Mouse (Mus musculus): ENCODE measurements around the gene Pold2. TPM values are rescaled to one million over a fixed set of nuclear protein-coding genes. Genes with fewer than 3 reads are reported as not detected.
A peak's percentile ranks its signal among the peaks of the same experiment; 100 is the strongest.

The Pold2 gene
- polyA plus RNA-seq, 1 experiment = 133 TPM

- no peak overlapping the region for H3K27ac ChIP-seq (ENCODE audit: insufficient read depth, low read depth, low read length)
- 86% methylated on average over 10 of the region's 10 CpGs for whole genome bisulfite sequencing
- H3K4me1 ChIP-seq (ENCODE audit: control insufficient read depth, insufficient read depth, insufficient read length, low read length) = peaks cover 8% of the 10 kb centered on the region
- H3K36me3 ChIP-seq (ENCODE audit: control insufficient read depth, insufficient read depth, low read length) = no peaks in the 10 kb centered on the region
- no peak for TF ChIP-seq POLR2A (IDR thresholded peaks at IDR 0.05; ENCODE audit: low read depth, low read length)
- TF ChIP-seq CTCF (IDR thresholded peaks at IDR 0.05; ENCODE audit: extremely low read depth, insufficient read length, insufficient replicate concordance, low read depth, low read length) = no peak
- H3K4me3 ChIP-seq (ENCODE audit: low read depth, low read length) = no peak overlapping the region
- no peaks in the 10 kb centered on the region for H3K27me3 ChIP-seq (ENCODE audit: control insufficient read depth, insufficient read depth, low read length)
Observed at GRCm38 (mm10) chr11:5905778-5906518, 27.9 kb upstream of the Pold2 start.

DNA sequence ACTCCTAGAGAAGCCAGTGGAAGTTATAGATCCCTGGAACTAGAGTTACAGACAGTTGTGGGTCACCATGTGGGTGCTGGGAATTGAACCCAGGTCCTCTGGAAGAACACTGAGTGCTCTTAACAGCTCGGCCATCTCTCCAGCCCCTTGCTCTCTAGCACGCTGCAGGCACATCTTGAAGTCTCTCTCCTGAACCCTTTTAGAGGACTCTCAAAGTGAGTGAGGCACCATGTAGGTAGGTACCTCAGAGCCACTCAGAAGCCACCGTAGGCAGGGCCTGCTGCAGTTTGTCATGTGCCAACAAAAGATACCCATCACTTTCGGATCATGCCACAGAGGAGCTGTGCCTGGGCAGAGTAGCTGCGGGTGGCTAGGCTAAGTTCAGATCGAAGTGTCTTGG is 26.8 kb upstream of the Pold2 start:
- H3K4me1 ChIP-seq (ENCODE audit: control insufficient read depth, insufficient read depth, insufficient read length, low read length) = peaks cover 8% of the 10 kb centered on the region
- TF ChIP-seq CTCF (IDR thresholded peaks at IDR 0.05; ENCODE audit: extremely low read depth, insufficient read length, insufficient replicate concordance, low read depth, low read length) = no peak
- no peak for TF ChIP-seq POLR2A (IDR thresholded peaks at IDR 0.05; ENCODE audit: low read depth, low read length)
- WGBS = 86% methylated on average over 6 of the region's 6 CpGs
- H3K4me3 ChIP-seq (ENCODE audit: low read depth, low read length) = no peak overlapping the region
- H3K36me3 ChIP-seq (ENCODE audit: control insufficient read depth, insufficient read depth, low read length) = no peaks in the 10 kb centered on the region
- no peak overlapping the region for H3K27ac ChIP-seq (ENCODE audit: insufficient read depth, low read depth, low read length)
- no peaks in the 10 kb centered on the region for H3K27me3 ChIP-seq (ENCODE audit: control insufficient read depth, insufficient read depth, low read length)

GRCm38 (mm10) chr11:5904357-5904756 is 26.3 kb upstream of the Pold2 start:
- WGBS = 87% methylated on average over 19 of the region's 19 CpGs
- Histone ChIP-seq H3K4me3 (ENCODE audit: low read depth, low read length) (no peak overlapping the region), H3K36me3 (ENCODE audit: control insufficient read depth, insufficient read depth, low read length) (no peaks in the 10 kb centered on the region), H3K27ac (ENCODE audit: insufficient read depth, low read depth, low read length) (no peak overlapping the region), H3K4me1 (ENCODE audit: control insufficient read depth, insufficient read depth, insufficient read length, low read length) (peaks cover 8% of the 10 kb centered on the region), H3K27me3 (ENCODE audit: control insufficient read depth, insufficient read depth, low read length) (no peaks in the 10 kb centered on the region)
- TF ChIP-seq POLR2A (IDR thresholded peaks at IDR 0.05; ENCODE audit: low read depth, low read length) (no peak), CTCF (IDR thresholded peaks at IDR 0.05; ENCODE audit: extremely low read depth, insufficient read length, insufficient replicate concordance, low read depth, low read length) (no peak)

- no peak overlapping the region for H3K4me3 ChIP-seq (ENCODE audit: low read depth, low read length)
- 82% methylated on average over 2 of the region's 2 CpGs for WGBS
- H3K36me3 ChIP-seq (ENCODE audit: control insufficient read depth, insufficient read depth, low read length) = no peaks in the 10 kb centered on the region
- H3K27me3 ChIP-seq (ENCODE audit: control insufficient read depth, insufficient read depth, low read length) = no peaks in the 10 kb centered on the region
- peaks cover 9% of the 10 kb centered on the region for H3K4me1 ChIP-seq (ENCODE audit: control insufficient read depth, insufficient read depth, insufficient read length, low read length)
- TF ChIP-seq CTCF (IDR thresholded peaks at IDR 0.05; ENCODE audit: extremely low read depth, insufficient read length, insufficient replicate concordance, low read depth, low read length) = no peak
- no peak for TF ChIP-seq POLR2A (IDR thresholded peaks at IDR 0.05; ENCODE audit: low read depth, low read length)
- no peak overlapping the region for H3K27ac ChIP-seq (ENCODE audit: insufficient read depth, low read depth, low read length)
Observed at GRCm38 (mm10) chr11:5903844-5904243, 25.8 kb upstream of the Pold2 start.

DNA sequence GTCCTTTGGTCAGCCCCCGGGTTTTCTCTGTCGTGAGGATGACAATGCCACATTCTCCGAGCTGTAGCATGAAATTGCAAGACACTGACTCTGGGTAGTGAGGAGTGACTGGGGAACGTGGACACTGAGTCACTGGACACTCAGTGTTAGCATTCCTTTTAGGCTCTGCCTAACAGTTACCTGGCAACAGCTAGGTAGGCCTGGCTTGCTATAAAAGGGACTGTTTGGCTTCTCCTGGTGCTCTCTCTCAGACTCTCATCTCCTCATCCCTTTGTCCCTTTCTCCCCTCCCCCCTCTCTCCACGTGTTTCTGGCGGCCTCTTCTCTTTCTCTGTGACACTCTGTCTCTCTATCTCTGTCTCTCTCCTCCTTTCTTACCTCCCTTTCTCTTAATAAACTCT is 24.3 kb upstream of the Pold2 start:
- Histone ChIP-seq H3K4me1 (ENCODE audit: control insufficient read depth, insufficient read depth, insufficient read length, low read length) (peaks cover 23% of the 10 kb centered on the region), H3K27me3 (ENCODE audit: control insufficient read depth, insufficient read depth, low read length) (no peaks in the 10 kb centered on the region), H3K4me3 (ENCODE audit: low read depth, low read length) (peak overlapping the region; percentile 36; the same call in 1 of the 2 replicates), H3K27ac (ENCODE audit: insufficient read depth, low read depth, low read length) (no peak overlapping the region), H3K36me3 (ENCODE audit: control insufficient read depth, insufficient read depth, low read length) (no peaks in the 10 kb centered on the region)
- whole genome bisulfite sequencing = 42% methylated on average over 6 of the region's 6 CpGs
- TF ChIP-seq CTCF (IDR thresholded peaks at IDR 0.05; ENCODE audit: extremely low read depth, insufficient read length, insufficient replicate concordance, low read depth, low read length) (no peak), POLR2A (IDR thresholded peaks at IDR 0.05; ENCODE audit: low read depth, low read length) (no peak)

DNA sequence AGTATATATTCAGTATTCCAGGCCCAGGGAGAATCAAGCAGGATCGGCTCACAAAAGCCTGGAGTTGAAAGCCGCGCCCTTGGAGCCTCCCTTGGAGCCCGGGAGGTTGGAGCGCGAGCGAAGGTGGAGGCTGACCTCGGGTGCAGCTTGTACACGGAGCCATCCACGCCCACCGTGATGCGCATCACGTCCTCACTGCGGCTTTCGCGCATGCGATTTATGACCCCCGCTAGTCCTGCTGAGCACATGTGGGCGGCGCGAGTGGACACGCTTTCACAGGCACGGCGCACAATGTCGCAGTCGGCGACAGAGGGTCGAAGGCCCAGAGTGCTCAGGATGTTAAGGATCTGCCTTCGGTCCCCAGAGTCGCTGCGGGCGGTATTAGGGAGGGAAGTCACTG is 23.9 kb upstream of the Pold2 start:
- peak overlapping the region; percentile 36 for H3K4me3 ChIP-seq (ENCODE audit: low read depth, low read length)
- H3K4me1 ChIP-seq (ENCODE audit: control insufficient read depth, insufficient read depth, insufficient read length, low read length) = peaks cover 27% of the 10 kb centered on the region
- H3K27me3 ChIP-seq (ENCODE audit: control insufficient read depth, insufficient read depth, low read length) = no peaks in the 10 kb centered on the region
- no peaks in the 10 kb centered on the region for H3K36me3 ChIP-seq (ENCODE audit: control insufficient read depth, insufficient read depth, low read length)
- H3K27ac ChIP-seq (ENCODE audit: insufficient read depth, low read depth, low read length) = no peak overlapping the region
- WGBS = 12% methylated on average over 32 of the region's 32 CpGs
- no peak for TF ChIP-seq POLR2A (IDR thresholded peaks at IDR 0.05; ENCODE audit: low read depth, low read length)

DNA sequence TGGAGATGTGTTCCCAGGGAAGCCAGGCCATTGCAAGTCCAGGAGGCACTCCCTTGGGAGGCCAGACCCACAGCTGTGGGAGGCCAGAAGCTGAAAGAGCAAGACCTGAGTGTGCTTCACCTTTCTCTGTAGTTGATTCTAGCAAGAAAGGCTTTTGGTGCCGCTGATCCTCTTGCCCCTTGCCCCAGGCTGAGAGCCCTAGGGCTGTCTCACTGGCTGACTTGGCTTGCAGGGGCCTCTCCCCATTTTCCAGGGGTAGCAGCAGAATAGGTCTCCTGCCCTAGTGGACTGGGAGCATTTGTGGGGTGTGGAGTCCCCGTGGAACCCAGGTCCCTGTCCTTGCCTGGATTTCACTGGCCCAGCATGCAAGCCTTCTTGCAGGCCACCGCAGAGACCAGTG is 23.2 kb upstream of the Pold2 start:
- H3K4me3 ChIP-seq (ENCODE audit: low read depth, low read length) = no peak overlapping the region

More for the DNA sequence above, 23.2 kb upstream of the Pold2 start:
- no peaks in the 10 kb centered on the region for H3K36me3 ChIP-seq (ENCODE audit: control insufficient read depth, insufficient read depth, low read length)
- TF ChIP-seq POLR2A (IDR thresholded peaks at IDR 0.05; ENCODE audit: low read depth, low read length) (no peak), CTCF (IDR thresholded peaks at IDR 0.05; ENCODE audit: extremely low read depth, insufficient read length, insufficient replicate concordance, low read depth, low read length) (no peak)
- H3K27me3 ChIP-seq (ENCODE audit: control insufficient read depth, insufficient read depth, low read length) = no peaks in the 10 kb centered on the region
- no peak overlapping the region for H3K27ac ChIP-seq (ENCODE audit: insufficient read depth, low read depth, low read length)
- 65% methylated on average over 3 of the region's 3 CpGs for whole genome bisulfite sequencing
- H3K4me1 ChIP-seq (ENCODE audit: control insufficient read depth, insufficient read depth, insufficient read length, low read length) = peaks cover 29% of the 10 kb centered on the region

All from small intestine, adult 2 months (tissue).